Mouse (Mus musculus) embryonic facial prominence, embryonic 13.5 days (tissue): ENCODE data around the gene Laptm4a. TPM values are rescaled to one million over a fixed set of nuclear protein-coding genes. Genes with fewer than 3 reads are reported as not detected.
"Not testable (repeated sequence)": the region's sequence is repeated elsewhere in the genome, so short reads cannot be mapped to it uniquely, and the experiment has no call there.

Source experiments
- ATAC-seq: fragments of 200-750 bp; cut with Nextera tagmentation; 2 replicates; pipeline ENCODE4 v1.8.0; 2017; ENCODE audit warnings: low read depth; ENCODE audit not compliant: insufficient number of reproducible peaks, insufficient read depth, low FRiP score, low TSS enrichment
- H3K27ac ChIP-seq: fragments of 300-500 bp; sonication (generic); 2 replicates; pipeline ENCODE4 v1.5.1; 2015; ENCODE audit warnings: moderate library complexity, mild to moderate bottlenecking, inconsistent platforms
- H3K27me3 ChIP-seq: fragments of 300-500 bp; sonication (generic); 2 replicates; pipeline ENCODE4 v1.6.1; 2015; ENCODE audit warnings: mild to moderate bottlenecking, inconsistent platforms
- H3K36me3 ChIP-seq: fragments of 300-500 bp; sonication (generic); 2 replicates; pipeline ENCODE4 v1.6.1; 2015; ENCODE audit warnings: mild to moderate bottlenecking, inconsistent platforms
- H3K4me1 ChIP-seq: fragments of 300-500 bp; sonication (generic); 2 replicates; pipeline ENCODE4 v1.6.1; 2015; ENCODE audit warnings: inconsistent platforms
- H3K4me2 ChIP-seq: fragments of 300-500 bp; sonication (generic); 2 replicates; pipeline ENCODE4 v1.6.1; 2015; ENCODE audit warnings: moderate library complexity, mild to moderate bottlenecking, inconsistent platforms
- H3K4me3 ChIP-seq: fragments of 300-500 bp; sonication (generic); 2 replicates; pipeline ENCODE4 v1.5.1; 2015; ENCODE audit warnings: mild to moderate bottlenecking, inconsistent platforms
- H3K9ac ChIP-seq: fragments of 300-500 bp; sonication (generic); 2 replicates; pipeline ENCODE4 v1.6.1; 2015; ENCODE audit warnings: mild to moderate bottlenecking, inconsistent platforms
- H3K9me3 ChIP-seq: fragments of 300-500 bp; sonication (generic); 2 replicates; pipeline ENCODE4 v1.6.1; 2016; ENCODE audit warnings: inconsistent platforms
- WGBS: fragments of 180-500 bp; shearing (Covaris S2); methylation state at CpG from one replicate; pipeline ENCODE4 v1.1.7; 2015; ENCODE audit warnings: mixed read lengths; 5-methylcytosine and 5-hydroxymethylcytosine counted together
- polyA plus RNA-seq: library from polyadenylated mRNA; unstranded; fragments of >200 nt; fragmentation: Nextera tagmentation; extraction: Ambion mirVana; gene quantifications from 2 replicates; pipeline ENCODE4 v1.2.1, GENCODE M21; 2015

Gene Laptm4a
- polyA plus RNA-seq, 1 experiment from 2014 or later = 384 TPM

GRCm38 (mm10) chr12:8913701-8914340 lies 7.6 kb upstream of the Laptm4a start:
- Histone ChIP-seq H3K4me3 (peak overlapping the region; percentile 9; the same call in 1 of the 2 replicates), H3K9ac (peak overlapping the region; percentile 36; the same call in 1 of the 2 replicates), H3K4me2 (peak overlapping the region; percentile 41), H3K27ac (peak overlapping the region; percentile 95), H3K36me3 (no peaks in the 10 kb centered on the region), H3K9me3 (no peaks in the 10 kb centered on the region), H3K4me1 (peaks cover 44% of the 10 kb centered on the region), H3K27me3 (no peaks in the 10 kb centered on the region)
- ATAC-seq = peak; percentile 87
- WGBS = 25% methylated on average over 9 of the region's 9 CpGs

- WGBS = 42% methylated on average over 5 of the region's 5 CpGs
- no peaks in the 10 kb centered on the region for H3K27me3 ChIP-seq
- H3K36me3 ChIP-seq = no peaks in the 10 kb centered on the region
- H3K9me3 ChIP-seq = no peaks in the 10 kb centered on the region
- peaks cover 46% of the 10 kb centered on the region for H3K4me1 ChIP-seq
- ATAC-seq = no peak
- H3K9ac ChIP-seq = peak overlapping the region; percentile 40
- peak overlapping the region; percentile 64 for H3K27ac ChIP-seq
- H3K4me3 ChIP-seq = no peak overlapping the region
- no peak overlapping the region for H3K4me2 ChIP-seq
Observed at GRCm38 (mm10) chr12:8916378-8916777, 5.1 kb upstream of the Laptm4a start.

DNA sequence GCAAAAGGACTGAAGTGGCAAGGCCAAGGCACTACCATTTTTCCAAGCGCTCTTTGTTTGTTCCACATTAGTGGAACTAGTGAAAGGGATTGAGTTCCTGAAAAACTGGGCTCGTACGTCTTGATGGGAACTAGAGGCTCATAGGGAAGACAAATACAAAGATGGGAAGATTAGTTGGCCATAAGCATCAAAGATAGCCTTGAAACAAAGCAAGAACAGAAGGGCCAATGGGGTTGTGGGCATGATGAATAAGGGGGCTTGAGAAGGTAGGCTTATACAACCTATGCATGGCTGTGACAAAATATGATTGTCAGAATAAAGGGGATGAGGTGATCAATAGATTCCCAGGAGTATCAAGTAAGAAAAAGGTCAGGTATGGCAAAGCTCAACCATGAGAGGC lies 2.2 kb upstream of the Laptm4a start:
- Histone ChIP-seq H3K4me2 (no peak overlapping the region), H3K27ac (no peak overlapping the region), H3K36me3 (no peaks in the 10 kb centered on the region), H3K9ac (no peak overlapping the region), H3K4me1 (peaks cover 28% of the 10 kb centered on the region), H3K9me3 (no peaks in the 10 kb centered on the region), H3K27me3 (no peaks in the 10 kb centered on the region), H3K4me3 (no peak overlapping the region)
- WGBS = 77% methylated on average over 3 of the region's 3 CpGs
- ATAC-seq = no peak

- peak overlapping the region; percentile 78 for H3K9ac ChIP-seq
- peak overlapping the region; percentile 79 for H3K4me3 ChIP-seq
- H3K27me3 ChIP-seq = no peaks in the 10 kb centered on the region
- peaks cover 6% of the 10 kb centered on the region; the same call in 1 of the 2 replicates for H3K36me3 ChIP-seq
- no peak for ATAC-seq
- peak overlapping the region; percentile 73 for H3K4me2 ChIP-seq
- H3K4me1 ChIP-seq = peaks cover 36% of the 10 kb centered on the region
- WGBS = 25% methylated on average over 1 of the region's 1 CpGs
- peak overlapping the region; percentile 99 for H3K27ac ChIP-seq
- H3K9me3 ChIP-seq = no peaks in the 10 kb centered on the region
Observed at GRCm38 (mm10) chr12:8920996-8921393, 469 bp upstream of the Laptm4a start.

- 2% methylated on average over 30 of the region's 30 CpGs for WGBS
- ATAC-seq = no peak
- Histone ChIP-seq H3K4me3 (peak overlapping the region; percentile 79), H3K4me1 (peaks cover 28% of the 10 kb centered on the region), H3K9me3 (no peaks in the 10 kb centered on the region), H3K4me2 (peak overlapping the region; percentile 73), H3K36me3 (peaks cover 10% of the 10 kb centered on the region; the same call in 1 of the 2 replicates), H3K27ac (peak overlapping the region; percentile 99), H3K27me3 (no peaks in the 10 kb centered on the region), H3K9ac (peak overlapping the region; percentile 95)
Observed at GRCm38 (mm10) chr12:8922369-8923124, 1.1 kb downstream of the Laptm4a start.

GRCm38 (mm10) chr12:8923125-8923410 lies 1.6 kb downstream of the Laptm4a start:
- ATAC-seq = no peak
- Histone ChIP-seq H3K9me3 (no peaks in the 10 kb centered on the region), H3K4me1 (peaks cover 32% of the 10 kb centered on the region), H3K36me3 (peaks cover 10% of the 10 kb centered on the region; the same call in 1 of the 2 replicates), H3K4me2 (peak overlapping the region; percentile 73), H3K9ac (peak overlapping the region; percentile 95), H3K27ac (peak overlapping the region; percentile 99), H3K27me3 (no peaks in the 10 kb centered on the region), H3K4me3 (peak overlapping the region; percentile 79)
- WGBS = 7% methylated on average over 5 of the region's 5 CpGs

- Histone ChIP-seq H3K4me2 (peak overlapping the region; percentile 73), H3K4me1 (peaks cover 38% of the 10 kb centered on the region), H3K27ac (peak overlapping the region; percentile 99), H3K27me3 (no peaks in the 10 kb centered on the region), H3K36me3 (peaks cover 10% of the 10 kb centered on the region; the same call in 1 of the 2 replicates), H3K9ac (peak overlapping the region; percentile 95), H3K4me3 (peak overlapping the region; percentile 79), H3K9me3 (no peaks in the 10 kb centered on the region)
- ATAC-seq = no peak
- WGBS = 48% methylated on average over 2 of the region's 2 CpGs
Observed at GRCm38 (mm10) chr12:8923603-8924002, 2.1 kb downstream of the Laptm4a start.

GRCm38 (mm10) chr12:8927652-8928051 lies 6.2 kb downstream of the Laptm4a start:
- H3K4me3 ChIP-seq = no peak overlapping the region
- no peaks in the 10 kb centered on the region for H3K9me3 ChIP-seq
- 92% methylated on average over 3 of the region's 3 CpGs for WGBS
- no peak overlapping the region for H3K27ac ChIP-seq
- ATAC-seq = no peak
- H3K9ac ChIP-seq = no peak overlapping the region
- H3K36me3 ChIP-seq = peaks cover 11% of the 10 kb centered on the region
- no peaks in the 10 kb centered on the region for H3K27me3 ChIP-seq
- peaks cover 50% of the 10 kb centered on the region for H3K4me1 ChIP-seq
- H3K4me2 ChIP-seq = no peak overlapping the region

DNA sequence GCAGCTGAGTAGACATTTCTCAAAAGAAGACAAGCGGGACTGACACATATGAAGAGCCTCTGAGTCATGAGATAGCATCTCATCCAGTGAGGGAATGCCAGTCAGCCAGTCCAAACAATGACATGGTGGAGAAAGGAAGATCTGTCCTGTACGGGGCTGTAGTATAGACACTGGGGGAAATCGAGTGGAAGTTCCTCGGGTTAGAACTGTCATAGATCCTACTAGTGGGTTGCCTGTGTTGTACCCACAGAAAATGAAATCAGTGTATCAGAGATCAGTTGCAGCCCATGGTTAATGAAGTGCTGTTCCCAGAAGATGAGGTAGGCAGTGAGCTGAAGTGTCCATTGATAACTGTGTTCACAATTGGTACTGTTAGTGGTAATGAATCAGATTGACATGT lies 7.3 kb downstream of the Laptm4a start:
- no peak overlapping the region; the same call in 1 of the 2 replicates for H3K27ac ChIP-seq
- no peaks in the 10 kb centered on the region for H3K27me3 ChIP-seq
- H3K9me3 ChIP-seq = no peaks in the 10 kb centered on the region
- H3K36me3 ChIP-seq = peaks cover 20% of the 10 kb centered on the region
- no peak for ATAC-seq
- peaks cover 45% of the 10 kb centered on the region for H3K4me1 ChIP-seq
- H3K4me3 ChIP-seq = no peak overlapping the region
- H3K4me2 ChIP-seq = no peak overlapping the region
- WGBS = 75% methylated on average over 4 of the region's 4 CpGs
- H3K9ac ChIP-seq = no peak overlapping the region

GRCm38 (mm10) chr12:8931083-8931482 lies 9.6 kb downstream of the Laptm4a start:
- peaks cover 30% of the 10 kb centered on the region for H3K4me1 ChIP-seq
- H3K36me3 ChIP-seq = peaks cover 32% of the 10 kb centered on the region
- no peak overlapping the region for H3K27ac ChIP-seq
- WGBS = 75% methylated on average over 4 of the region's 4 CpGs
- H3K9ac ChIP-seq = no peak overlapping the region
- H3K27me3 ChIP-seq = no peaks in the 10 kb centered on the region
- no peaks in the 10 kb centered on the region for H3K9me3 ChIP-seq
- H3K4me2 ChIP-seq = no peak overlapping the region
- no peak for ATAC-seq
- no peak overlapping the region for H3K4me3 ChIP-seq

GRCm38 (mm10) chr12:8935349-8935748 lies 13.9 kb downstream of the Laptm4a start:
- Histone ChIP-seq H3K4me1 (peaks cover 6% of the 10 kb centered on the region; the same call in 1 of the 2 replicates), H3K4me2 (no peak overlapping the region), H3K4me3 (no peak overlapping the region), H3K27me3 (no peaks in the 10 kb centered on the region), H3K9me3 (no peaks in the 10 kb centered on the region), H3K27ac (no peak overlapping the region), H3K9ac (no peak overlapping the region), H3K36me3 (peaks cover 63% of the 10 kb centered on the region)
- ATAC-seq = no peak
- WGBS = 87% methylated on average over 5 of the region's 5 CpGs

GRCm38 (mm10) chr12:8936210-8936609 lies 14.7 kb downstream of the Laptm4a start:
- H3K36me3 ChIP-seq = peaks cover 63% of the 10 kb centered on the region
- 71% methylated on average over 4 of the region's 4 CpGs for WGBS

More at GRCm38 (mm10) chr12:8936210-8936609, 14.7 kb downstream of the Laptm4a start:
- H3K9me3 ChIP-seq, H3K27me3 ChIP-seq, H3K4me3 ChIP-seq, ATAC-seq, H3K4me2 ChIP-seq, H3K4me1 ChIP-seq, H3K9ac ChIP-seq, H3K27ac ChIP-seq: not testable (repeated sequence)
